Mouse (Mus musculus) bone marrow macrophage, adult 2 months (primary cell): ENCODE results near the gene Gcfc2. TPM values are rescaled to one million over a fixed set of nuclear protein-coding genes. Genes with fewer than 3 reads are reported as not detected.

ENCODE experiments used
- H3K27ac ChIP-seq: 2 replicates; pipeline ENCODE4 v1.5.1; 2012; ENCODE audit warnings: low read depth, low read length; ENCODE audit not compliant: insufficient read depth
- H3K4me1 ChIP-seq: 2 replicates; pipeline ENCODE4 v1.6.1; 2012; ENCODE audit warnings: low read length; ENCODE audit not compliant: control insufficient read depth, insufficient read depth
- H3K4me3 ChIP-seq: 2 replicates; pipeline ENCODE4 v1.5.1; 2012; ENCODE audit warnings: mild to moderate bottlenecking, low read length, moderate library complexity; ENCODE audit not compliant: insufficient read depth
- CTCF ChIP-seq: IDR thresholded peaks from 2 replicates; pipeline ENCODE4 v1.5.1; 2012; ENCODE audit warnings: low read depth, mild to moderate bottlenecking, low read length, moderate library complexity
- POLR2A ChIP-seq: IDR thresholded peaks from 2 replicates; pipeline ENCODE4 v1.6.1; 2012; ENCODE audit warnings: mild to moderate bottlenecking, low read depth, low read length, borderline replicate concordance
- polyA plus RNA-seq: library from polyadenylated mRNA; stranded (reverse); fragments of >200 nt; gene quantifications from 2 replicates; pipeline ENCODE4 v1.2.4, GENCODE M21; 2012; ENCODE audit not compliant: missing spikeins, insufficient read depth, insufficient read length

Gcfc2 gene
- 9.1 and 18.6 TPM in 2 replicates for polyA plus RNA-seq

GRCm38 (mm10) chr6:81923523-81924142 is at the start of gene Gcfc2:
Gcfc2 (plus strand) TSS chr6:81923669.
- Histone ChIP-seq H3K27ac (no peak within 1 kb of the TSS), H3K4me1 (peaks cover 4% of the 10 kb centered on the region; the same call in 1 of the 2 replicates), H3K4me3 (peak within 1 kb of the TSS; percentile 76)
- TF ChIP-seq CTCF: no peak
- TF ChIP-seq POLR2A: 0 out of 2 replicates have a peak, but pooled peaks have one; percentile 6

GRCm38 (mm10) chr6:81895678-81896230 is 27.7 kb upstream of the Gcfc2 start:
- no peak overlapping the region for H3K27ac ChIP-seq
- no peak overlapping the region for H3K4me3 ChIP-seq
- TF ChIP-seq POLR2A (no peak), CTCF (no peak)
- H3K4me1 ChIP-seq: no peaks in the 10 kb centered on the region

GRCm38 (mm10) chr6:81910302-81910855 is 13.1 kb upstream of the Gcfc2 start:
- H3K4me3 ChIP-seq: no peak overlapping the region
- TF ChIP-seq CTCF (no peak), POLR2A (no peak)
- H3K27ac ChIP-seq: no peak overlapping the region
- H3K4me1 ChIP-seq: no peaks in the 10 kb centered on the region

- Histone ChIP-seq H3K4me3 (no peak overlapping the region), H3K27ac (no peak overlapping the region), H3K4me1 (0 out of 2 replicates have a peak, but pooled peaks cover 2% of the 10 kb centered on the region)
- TF ChIP-seq CTCF: no peak
- TF ChIP-seq POLR2A: no peak
These were observed 12.2 kb upstream of the Gcfc2 start for GRCm38 (mm10) chr6:81911244-81911643.

- H3K4me3 ChIP-seq: no peak overlapping the region
- no peak for TF ChIP-seq CTCF
- TF ChIP-seq POLR2A: no peak
- no peak overlapping the region for H3K27ac ChIP-seq
- H3K4me1 ChIP-seq: 0 out of 2 replicates have a peak, but pooled peaks cover 3% of the 10 kb centered on the region
These were observed 11.8 kb upstream of the Gcfc2 start for GRCm38 (mm10) chr6:81911713-81912112.

GRCm38 (mm10) chr6:81912177-81912576 is 11.3 kb upstream of the Gcfc2 start:
- H3K4me3 ChIP-seq: no peak overlapping the region
- TF ChIP-seq CTCF (no peak), POLR2A (no peak)
- no peak overlapping the region for H3K27ac ChIP-seq
- 0 out of 2 replicates have a peak, but pooled peaks cover 4% of the 10 kb centered on the region for H3K4me1 ChIP-seq

GRCm38 (mm10) chr6:81924304-81924703 is 835 bp downstream of the Gcfc2 start:
- no peak for TF ChIP-seq POLR2A
- no peak for TF ChIP-seq CTCF
- H3K4me1 ChIP-seq: peaks cover 4% of the 10 kb centered on the region; the same call in 1 of the 2 replicates
- H3K27ac ChIP-seq: no peak overlapping the region
- H3K4me3 ChIP-seq: peak overlapping the region; percentile 76

GRCm38 (mm10) chr6:81929402-81929801 is 5.9 kb downstream of the Gcfc2 start:
- TF ChIP-seq POLR2A (no peak), CTCF (no peak)
- Histone ChIP-seq H3K4me3 (no peak overlapping the region), H3K4me1 (peaks cover 4% of the 10 kb centered on the region; the same call in 1 of the 2 replicates), H3K27ac (no peak overlapping the region)

GRCm38 (mm10) chr6:81933281-81933680 is 9.8 kb downstream of the Gcfc2 start:
- Histone ChIP-seq H3K4me1 (no peaks in the 10 kb centered on the region), H3K27ac (no peak overlapping the region), H3K4me3 (no peak overlapping the region)
- TF ChIP-seq POLR2A: no peak
- no peak for TF ChIP-seq CTCF

GRCm38 (mm10) chr6:81941718-81942117 is 18.2 kb downstream of the Gcfc2 start:
- Histone ChIP-seq H3K27ac (peak overlapping the region; percentile 73; the same call in 1 of the 2 replicates), H3K4me3 (no peak overlapping the region), H3K4me1 (peaks cover 24% of the 10 kb centered on the region)
- TF ChIP-seq CTCF: no peak
- TF ChIP-seq POLR2A: no peak
